Mouse (Mus musculus) G1E (cell line): Measurements from ENCODE around the gene Tmem40.

Experiments used
- CTCF ChIP-seq: IDR thresholded peaks from 2 replicates; pipeline ENCODE4 v1.5.1; 2012; ENCODE audit warnings: low read depth, low read length, inconsistent platforms, mixed read lengths
- GATA1 ChIP-seq: IDR thresholded peaks from 2 replicates; pipeline ENCODE4 v1.6.1; 2012; ENCODE audit warnings: borderline replicate concordance, low read length, inconsistent platforms, mixed read lengths
- GATA2 ChIP-seq: IDR thresholded peaks from 2 replicates; pipeline ENCODE4 v1.6.1; 2012; ENCODE audit warnings: low read depth, low read length, inconsistent platforms, borderline replicate concordance
- POLR2AphosphoS5 ChIP-seq: IDR thresholded peaks from 2 replicates; pipeline ENCODE4 v1.6.1; 2012; ENCODE audit warnings: low read depth, low read length, inconsistent platforms; ENCODE audit not compliant: insufficient replicate concordance
- TAL1 ChIP-seq: conservative IDR thresholded peaks from 2 replicates; pipeline ENCODE4 v1.6.1; 2012; ENCODE audit warnings: low read depth, low read length, inconsistent platforms, mixed read lengths

DNA sequence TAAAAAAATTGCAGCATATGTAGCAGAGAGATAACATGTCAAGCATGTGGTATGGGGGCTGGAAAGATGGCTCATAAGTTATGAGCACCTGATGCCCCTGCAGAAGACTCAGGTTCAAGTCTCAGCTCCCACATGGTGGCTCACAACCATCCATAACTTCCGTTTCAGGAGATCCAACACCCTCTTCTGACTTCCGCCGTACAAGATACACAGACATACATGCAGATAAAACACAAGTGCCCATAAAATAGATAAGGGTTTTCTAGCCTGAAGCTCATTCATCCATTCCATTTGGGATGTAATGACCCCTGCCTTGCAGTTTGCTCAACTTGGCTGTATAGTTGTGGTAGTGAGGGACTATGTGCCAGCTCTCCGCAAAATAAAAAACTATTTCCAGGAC is 72.1 kb downstream of the Tmem40 start:
- no peak for TF ChIP-seq CTCF
- TF ChIP-seq GATA1: no peak
- no peak for TF ChIP-seq POLR2AphosphoS5
- no peak for TF ChIP-seq TAL1
- TF ChIP-seq GATA2: no peak
